In the genomic region with DNA sequence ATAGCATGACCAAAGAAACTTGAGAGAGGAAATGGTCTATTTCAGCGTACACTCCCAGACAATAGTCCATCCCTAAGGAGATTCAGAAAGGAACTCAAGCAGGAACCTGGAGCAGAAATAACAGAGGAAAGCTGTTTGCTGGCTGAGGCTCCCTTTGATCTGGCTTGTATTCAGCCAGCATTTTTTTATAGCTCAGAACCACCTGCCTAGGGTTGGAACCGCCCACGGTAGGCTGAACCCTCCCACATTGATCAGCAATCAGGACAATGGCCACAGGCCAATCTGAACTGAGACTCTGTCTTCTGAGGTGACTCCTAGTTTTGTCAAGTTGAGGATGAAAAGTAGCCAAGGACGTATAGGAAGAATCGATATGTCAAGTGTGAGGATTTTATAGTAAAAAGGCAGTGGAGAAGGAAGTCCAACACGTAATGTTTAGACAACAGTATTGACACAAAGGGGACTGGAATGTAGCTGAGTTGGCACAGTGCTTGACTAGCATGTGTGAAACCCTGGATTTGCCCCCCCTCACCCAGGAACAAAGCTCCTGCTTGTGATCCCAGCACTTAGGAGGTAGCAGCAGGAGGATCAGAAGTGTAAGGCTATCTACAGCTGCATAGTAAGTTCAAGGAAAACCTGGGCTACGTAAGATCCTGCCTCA, we compare ENCODE assay signal across 20 mouse cellular contexts. TPM values are rescaled to one million over a fixed set of nuclear protein-coding genes. Genes with fewer than 3 reads are reported as not detected.
DNase-seq lines count a peak whose midpoint lies in the region; ATAC-seq lines count a peak whose summit lies in the region.
"Had no signal": no experiment of that assay in that cellular context is flagged by ENCODE, and none has a peak within 500 bp of the region (broad histone marks: within the 10 kb centered on the region; RNA-seq: fewer than 3 reads in every experiment).

No protein-coding gene starts in this region.

- ATAC-seq in lung, embryonic 15.5 days (ENCODE audit: borderline replicate concordance, extremely low read depth, low FRiP score, low TSS enrichment): peak; percentile 64; the same call in 1 of the 2 replicates
- peak; percentile 70 for ATAC-seq in liver, embryonic 16.5 days (ENCODE audit: low read depth)
- ATAC-seq in stomach, embryonic 16.5 days (ENCODE audit: insufficient read depth, low FRiP score): peak; percentile 69; the same call in 1 of the 2 replicates
- ATAC-seq: forebrain, embryonic 14.5 days; hindbrain, embryonic 16.5 days had no signal

- no peak overlapping the region for H3K4me3 ChIP-seq in lung, embryonic 15.5 days
- H3K4me3 ChIP-seq in liver, embryonic 16.5 days (ENCODE audit: low read depth, low read length): no peak overlapping the region
- H3K4me3 ChIP-seq in stomach, embryonic 16.5 days (replicated peaks; ENCODE audit: low read length): no peak overlapping the region
- H3K4me3 ChIP-seq in forebrain, embryonic 10.5 days: no peak overlapping the region
- H3K4me3 ChIP-seq: limb, embryonic 15.5 days; neural tube, embryonic 12.5 days had no signal

- WGBS in lung, embryonic 15.5 days: 51% methylated on average over 7 of the region's 7 CpGs
- 55% methylated on average over 7 of the region's 7 CpGs for WGBS in liver, embryonic 16.5 days (ENCODE audit: insufficient replicate concordance)
- WGBS in stomach, embryonic 16.5 days: 67% methylated on average over 7 of the region's 7 CpGs
- WGBS in forebrain, embryonic 10.5 days: 91% methylated on average over 7 of the region's 7 CpGs

- peak; percentile 55 for DNase-seq in layer of hippocampus, adult 11-12 months (ENCODE audit: low spot score)
- DNase-seq in layer of hippocampus, postnatal 25 days (ENCODE audit: extremely low spot score in 1 of 2, low spot score in 1 of 2): no peak
- DNase-seq in lung, postnatal 36 days: no peak
- no peak for DNase-seq in forebrain, embryonic 10.5 days (ENCODE audit: extremely low spot score, low spot score)
- DNase-seq in kidney, postnatal 10 days: no peak
- DNase-seq: adrenal gland, adult 2 months; cerebellum, adult 11-12 months; cerebellum, postnatal 25 days; heart, postnatal 14 days; kidney, adult 2 months; right cerebral cortex, postnatal 14 days; thymus, adult 18-20 months had no signal

- H3K9me3 ChIP-seq in lung, embryonic 15.5 days: no peaks in the 10 kb centered on the region
- H3K9me3 ChIP-seq in liver, embryonic 16.5 days (replicated peaks; ENCODE audit: control insufficient read depth, low read length): no peaks in the 10 kb centered on the region
- H3K9me3 ChIP-seq in stomach, embryonic 16.5 days (replicated peaks; ENCODE audit: control insufficient read depth, low read length): no peaks in the 10 kb centered on the region
- no peaks in the 10 kb centered on the region for H3K9me3 ChIP-seq in forebrain, embryonic 10.5 days
- H3K9me3 ChIP-seq: limb, embryonic 15.5 days; neural tube, embryonic 12.5 days had no signal

- no peak overlapping the region for H3K9ac ChIP-seq in lung, embryonic 15.5 days
- H3K9ac ChIP-seq in liver, embryonic 16.5 days (ENCODE audit: low read depth, low read length): no peak overlapping the region
- H3K9ac ChIP-seq in stomach, embryonic 16.5 days (ENCODE audit: low read length): no peak overlapping the region
- H3K9ac ChIP-seq: limb, embryonic 15.5 days; neural tube, embryonic 12.5 days had no signal

- 0 out of 2 replicates have a peak, but pooled peaks cover 4% of the 10 kb centered on the region for H3K4me1 ChIP-seq in lung, embryonic 15.5 days
- no peaks in the 10 kb centered on the region for H3K4me1 ChIP-seq in liver, embryonic 16.5 days (ENCODE audit: control insufficient read depth, low read depth, low read length)
- H3K4me1 ChIP-seq in stomach, embryonic 16.5 days (ENCODE audit: control insufficient read depth, insufficient read depth, low read length): no peaks in the 10 kb centered on the region
- H3K4me1 ChIP-seq in forebrain, embryonic 10.5 days: no peaks in the 10 kb centered on the region
- H3K4me1 ChIP-seq: limb, embryonic 15.5 days; neural tube, embryonic 12.5 days had no signal

- no peak overlapping the region for H3K4me2 ChIP-seq in lung, embryonic 15.5 days
- 0 out of 2 replicates have a peak overlapping the region, but pooled peaks have one; percentile 10 for H3K4me2 ChIP-seq in liver, embryonic 16.5 days (ENCODE audit: low read depth, low read length)
- no peak overlapping the region for H3K4me2 ChIP-seq in stomach, embryonic 16.5 days (ENCODE audit: low read depth, low read length)
- H3K4me2 ChIP-seq: heart, embryonic 11.5 days; limb, embryonic 15.5 days; neural tube, embryonic 12.5 days had no signal

- H3K36me3 ChIP-seq in lung, embryonic 15.5 days: no peaks in the 10 kb centered on the region
- H3K36me3 ChIP-seq in liver, embryonic 16.5 days (ENCODE audit: control insufficient read depth, insufficient read depth): no peaks in the 10 kb centered on the region
- H3K36me3 ChIP-seq in stomach, embryonic 16.5 days (ENCODE audit: control insufficient read depth, insufficient read depth, low read length): no peaks in the 10 kb centered on the region
- no peaks in the 10 kb centered on the region for H3K36me3 ChIP-seq in forebrain, embryonic 10.5 days (replicated peaks)
- H3K36me3 ChIP-seq: limb, embryonic 15.5 days; neural tube, embryonic 12.5 days had no signal

- peak overlapping the region; percentile 51 for H3K27ac ChIP-seq in lung, embryonic 15.5 days
- H3K27ac ChIP-seq in liver, embryonic 16.5 days (ENCODE audit: low read length): peak overlapping the region; percentile 71
- H3K27ac ChIP-seq in stomach, embryonic 16.5 days (ENCODE audit: low read length): no peak overlapping the region
- H3K27ac ChIP-seq in forebrain, embryonic 10.5 days: no peak overlapping the region
- H3K27ac ChIP-seq: limb, embryonic 15.5 days; neural tube, embryonic 12.5 days had no signal

- no peaks in the 10 kb centered on the region for H3K27me3 ChIP-seq in lung, embryonic 15.5 days
- no peaks in the 10 kb centered on the region for H3K27me3 ChIP-seq in liver, embryonic 16.5 days (ENCODE audit: control insufficient read depth, insufficient read depth, low read depth, low read length)
- no peaks in the 10 kb centered on the region for H3K27me3 ChIP-seq in stomach, embryonic 16.5 days (ENCODE audit: control insufficient read depth, insufficient read depth, low read length)
- no peaks in the 10 kb centered on the region for H3K27me3 ChIP-seq in forebrain, embryonic 10.5 days (ENCODE audit: poor library complexity, severe bottlenecking)
- H3K27me3 ChIP-seq: limb, embryonic 15.5 days; neural tube, embryonic 12.5 days had no signal

RNA-seq across cellular contexts. Expression of gene Pde4dip, which starts 44.2 kb away (rescaled TPM):
- 100 to 1,000 TPM; 219 to 249 TPM for total RNA-seq in layer of hippocampus, postnatal 25 days (2021)
- polyA plus RNA-seq in lung, embryonic 15.5 days (2015; fragmentation: Nextera tagmentation; extraction: Ambion mirVana): 16.4 and 18.3 TPM in 2 replicates
- 10.4 and 14.2 TPM in 2 replicates for polyA plus RNA-seq in liver, embryonic 16.5 days (2015; fragmentation: Nextera tagmentation; extraction: Ambion mirVana)
- polyA plus RNA-seq in stomach, embryonic 16.5 days (2015; fragmentation: Nextera tagmentation; extraction: Ambion mirVana): 27.5 and 31.3 TPM in 2 replicates
- polyA plus RNA-seq in forebrain, embryonic 10.5 days (2016; fragmentation: Nextera tagmentation; extraction: Ambion mirVana): 18.5 and 18.7 TPM in 2 replicates

RNA-seq across cellular contexts. Expression of gene Sec22b, which starts 56.7 kb away (rescaled TPM):
- 10 to 100 TPM; 67.9 to 81.1 TPM for total RNA-seq in layer of hippocampus, postnatal 25 days (2021)
- 147 and 157 TPM in 2 replicates for polyA plus RNA-seq in lung, embryonic 15.5 days (2015; fragmentation: Nextera tagmentation; extraction: Ambion mirVana)
- polyA plus RNA-seq in liver, embryonic 16.5 days (2015; fragmentation: Nextera tagmentation; extraction: Ambion mirVana): 54.8 and 56.0 TPM in 2 replicates
- polyA plus RNA-seq in stomach, embryonic 16.5 days (2015; fragmentation: Nextera tagmentation; extraction: Ambion mirVana): 143 and 147 TPM in 2 replicates
- 114 TPM in 2 replicates for polyA plus RNA-seq in forebrain, embryonic 10.5 days (2016; fragmentation: Nextera tagmentation; extraction: Ambion mirVana)

Comparison
In these comparisons a context has a peak if more than half of its experiments do, and no peak if none do; other contexts are left out.
1. H3K27ac ChIP-seq: peak in lung, embryonic 15.5 days (single experiment) and liver, embryonic 16.5 days (single experiment); none in stomach, embryonic 16.5 days (single experiment) and forebrain, embryonic 10.5 days (single experiment).
2. Peak in every context shown above with its lines, with median percentiles within 50 percentile points of each other: ATAC-seq.